Mouse (Mus musculus) gastrocnemius, adult 8-10 months (tissue): ENCODE results near the gene Rpgrip1l. TPM values are rescaled to one million over a fixed set of nuclear protein-coding genes. Genes with fewer than 3 reads are reported as not detected.

Experiments used
- DNase-seq, 2 experiments: peaks; one replicate each; pipeline ENCODE4 v3.0.0; 2022; ENCODE audit warnings: low spot score in 2 of 2
- total RNA-seq, 4 experiments: library from RNA; stranded (reverse); gene quantifications; 2 replicates each; pipeline ENCODE4 v1.2.4; 2022

The Rpgrip1l gene
- total RNA-seq, 4 experiments from 2014 or later: 1.2 to 2.6 (median 2.3) TPM

DNA sequence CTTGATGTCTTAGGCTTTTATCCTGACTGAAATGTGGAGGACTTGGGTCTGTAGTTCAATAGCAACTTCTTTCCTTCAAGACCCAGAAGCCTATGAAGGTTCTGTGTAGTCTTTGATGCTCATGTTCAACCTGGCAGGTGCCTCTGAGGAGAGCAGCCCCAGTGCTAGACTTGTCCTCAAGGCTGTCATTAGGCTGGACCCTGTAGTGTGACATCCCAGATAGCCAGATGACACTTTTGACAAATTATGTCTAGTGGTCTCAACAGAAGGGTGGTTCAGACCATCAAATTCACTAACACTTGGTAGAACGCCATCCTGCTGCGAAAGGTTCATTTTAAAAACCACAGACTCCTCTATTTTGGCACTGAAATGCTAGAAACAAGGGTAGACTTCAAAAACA, 100.1 kb downstream of the Rpgrip1l start:
- no peak for DNase-seq

DNA sequence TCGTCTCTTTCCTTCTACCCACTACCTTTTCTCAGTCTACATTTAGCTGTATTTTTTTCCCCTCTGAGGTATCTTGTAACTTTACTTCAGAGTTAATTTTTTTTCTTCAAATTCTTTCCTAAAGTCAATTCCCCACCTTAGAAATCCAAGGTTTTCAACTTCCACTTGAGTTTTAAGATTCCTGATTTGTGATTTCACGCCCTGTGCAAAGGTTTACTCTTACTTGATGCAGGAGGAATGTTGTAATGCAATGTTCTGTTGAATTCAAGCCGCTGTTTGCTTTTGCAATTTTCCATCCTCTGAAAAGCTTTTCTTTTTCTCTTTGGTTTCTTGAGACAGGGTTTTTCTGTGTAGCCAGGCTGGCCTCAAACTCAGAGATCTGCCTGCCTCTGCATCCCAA, 103.4 kb downstream of the Rpgrip1l start:
- DNase-seq: no peak

DNA sequence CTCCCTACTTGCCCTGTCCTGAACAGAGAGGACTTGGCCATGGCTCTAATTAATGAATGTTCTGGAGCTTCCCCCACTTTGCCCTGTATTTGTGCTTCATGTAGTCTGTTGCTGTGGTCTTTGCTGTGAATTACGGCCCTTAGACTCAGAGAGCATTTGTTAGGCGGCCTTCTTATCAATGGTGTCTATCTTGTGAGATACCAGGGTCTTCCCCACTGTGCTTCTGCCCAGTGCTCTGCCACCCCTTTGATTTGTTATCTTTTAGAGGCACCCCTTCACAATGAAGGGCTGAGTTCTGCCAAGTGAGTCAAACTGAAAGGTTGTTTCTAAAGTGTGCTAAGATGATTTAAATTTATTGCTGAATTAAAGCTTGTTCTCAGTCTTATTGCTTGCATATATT, 105.4 kb downstream of the Rpgrip1l start:
- no peak for DNase-seq

DNA sequence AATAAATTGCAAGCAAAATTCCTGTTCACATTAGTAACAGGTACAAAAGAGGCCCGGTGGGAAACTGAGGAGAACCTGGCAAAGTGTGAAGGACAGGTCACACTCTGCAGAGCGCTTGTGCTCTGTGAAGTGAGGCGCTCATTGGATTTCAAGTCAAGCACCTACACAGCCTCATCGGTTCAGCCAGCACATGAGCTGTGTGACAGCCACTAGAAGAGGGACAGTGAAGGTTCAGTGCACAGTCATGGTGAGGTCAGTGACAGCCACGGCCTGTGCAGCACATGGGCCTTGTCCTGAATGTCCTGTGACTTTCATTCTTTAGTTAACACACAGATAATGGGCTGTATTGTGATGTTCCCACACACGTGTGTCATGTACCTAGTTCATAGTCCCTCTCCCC, 107.2 kb downstream of the Rpgrip1l start:
- no peak for DNase-seq

DNA sequence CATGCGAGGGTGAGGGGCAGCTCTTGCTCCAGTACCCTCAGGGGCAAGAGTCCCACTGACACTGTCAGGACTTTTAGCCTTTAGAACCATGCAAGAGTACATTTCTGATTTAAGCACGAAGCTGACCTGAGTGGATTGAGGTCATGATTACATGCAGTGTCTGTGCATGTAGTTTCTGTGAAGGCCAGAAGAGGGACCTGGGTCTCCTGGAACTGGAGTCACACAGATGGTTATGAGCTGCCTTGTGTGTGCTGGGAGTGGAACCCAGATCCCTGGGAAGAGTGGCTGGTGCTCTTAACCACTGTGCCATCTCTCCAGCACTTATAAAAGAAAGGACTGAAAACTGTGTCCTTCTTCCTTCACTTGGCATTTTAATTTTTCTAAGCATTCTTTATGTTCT, 111.9 kb downstream of the Rpgrip1l start:
- DNase-seq: no peak

DNA sequence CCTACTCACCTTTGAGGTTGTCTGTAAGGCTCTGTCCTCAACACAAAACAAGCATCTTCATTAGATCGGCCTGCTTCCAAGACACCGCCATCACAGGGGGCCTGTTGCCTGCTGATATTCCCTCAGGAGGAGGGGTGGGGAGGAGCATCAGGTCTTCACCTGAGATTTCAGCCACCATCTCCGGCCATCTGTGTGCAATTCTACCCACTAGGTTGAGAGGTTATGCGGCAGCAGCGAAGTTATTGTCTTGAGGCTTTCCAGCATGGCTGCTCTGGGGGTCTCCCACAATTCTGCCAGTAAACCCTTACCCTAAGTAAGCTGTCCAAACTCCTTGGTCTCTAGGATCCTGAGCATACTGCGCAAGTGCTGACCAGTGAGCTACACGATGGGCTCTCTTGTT, 113.2 kb downstream of the Rpgrip1l start, which contains the start of gene Aktip:
Aktip (minus strand) TSS at position 101 of the 400 bp plus-strand sequence.
- no peak for DNase-seq

DNA sequence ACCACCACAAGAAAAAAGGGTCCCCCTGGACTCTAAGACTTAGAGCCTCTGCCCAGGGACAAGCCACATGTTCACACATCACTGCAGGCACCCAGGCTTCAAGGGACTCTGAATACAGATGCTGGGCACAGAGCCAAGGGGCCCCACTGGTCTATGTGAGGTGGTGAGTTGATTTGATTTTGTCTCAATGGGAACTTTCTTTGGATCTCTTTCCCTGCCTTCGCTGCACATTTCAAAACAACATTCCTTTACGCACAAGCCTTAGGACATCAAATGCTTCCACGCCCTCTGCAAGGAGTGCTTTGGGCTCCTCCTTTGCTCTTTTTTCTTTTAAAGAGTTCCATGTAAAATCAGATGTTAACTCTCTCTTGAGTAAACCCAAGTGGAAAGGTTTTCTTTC, 115.0 kb downstream of the Rpgrip1l start:
- no peak for DNase-seq

DNA sequence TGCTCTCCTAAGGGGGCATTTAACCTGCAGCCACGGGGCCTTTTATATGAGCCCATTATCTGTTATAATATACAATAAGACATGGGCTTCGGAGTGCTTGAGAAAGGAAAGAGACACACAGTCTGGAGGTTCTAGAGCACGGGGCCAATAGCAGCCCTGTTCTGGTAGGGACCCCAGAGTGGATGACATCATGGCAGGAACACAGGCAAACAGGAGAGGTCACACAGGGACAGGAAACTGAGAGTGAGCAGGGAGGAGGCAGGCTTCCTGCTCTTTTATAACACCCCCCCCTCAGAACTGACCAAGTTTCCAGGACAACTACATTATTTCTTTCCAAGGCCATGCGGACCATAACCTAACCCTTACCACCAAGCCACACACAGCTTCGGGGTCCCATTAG, 115.8 kb downstream of the Rpgrip1l start:
- DNase-seq: no peak

DNA sequence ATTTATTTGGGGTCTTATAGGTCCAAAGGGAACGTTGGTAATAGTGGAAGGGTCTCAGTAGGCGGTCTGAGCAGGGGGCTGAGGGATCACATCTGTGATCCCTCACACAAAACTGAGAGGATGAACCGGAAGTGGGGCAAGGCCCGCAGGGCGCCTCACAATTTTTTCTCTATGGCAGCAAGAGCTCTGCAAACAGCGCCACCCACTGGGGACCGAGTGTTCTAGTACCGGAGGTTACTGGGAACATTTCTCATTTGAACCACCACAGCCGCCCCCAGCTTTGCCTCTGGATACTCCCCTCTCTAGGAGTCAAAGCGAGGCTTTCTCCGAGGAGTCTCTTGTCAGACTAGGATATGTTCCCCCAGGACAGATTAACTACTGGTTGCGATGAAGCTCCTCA, 116.4 kb downstream of the Rpgrip1l start:
- DNase-seq: no peak

DNA sequence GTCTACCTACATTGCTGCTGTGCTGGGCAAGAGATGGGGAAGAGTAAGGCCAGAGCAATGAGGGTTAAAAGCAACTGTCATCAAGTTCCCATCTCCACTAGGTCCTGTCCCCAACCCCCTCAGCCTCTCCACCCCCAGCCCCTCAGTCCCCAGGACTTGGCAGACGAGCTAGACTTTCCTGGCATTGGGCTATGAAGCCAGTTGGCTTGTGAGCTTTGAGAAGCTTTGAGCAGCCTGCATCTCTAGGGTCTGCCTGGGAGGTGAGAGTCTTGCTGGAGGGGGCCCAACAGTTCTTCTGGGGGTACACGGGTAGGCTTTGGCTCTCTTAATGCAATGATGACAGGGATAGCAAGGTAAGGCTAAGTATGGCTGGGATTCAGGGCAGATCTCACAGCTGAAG, 119.0 kb downstream of the Rpgrip1l start:
- DNase-seq: no peak

DNA sequence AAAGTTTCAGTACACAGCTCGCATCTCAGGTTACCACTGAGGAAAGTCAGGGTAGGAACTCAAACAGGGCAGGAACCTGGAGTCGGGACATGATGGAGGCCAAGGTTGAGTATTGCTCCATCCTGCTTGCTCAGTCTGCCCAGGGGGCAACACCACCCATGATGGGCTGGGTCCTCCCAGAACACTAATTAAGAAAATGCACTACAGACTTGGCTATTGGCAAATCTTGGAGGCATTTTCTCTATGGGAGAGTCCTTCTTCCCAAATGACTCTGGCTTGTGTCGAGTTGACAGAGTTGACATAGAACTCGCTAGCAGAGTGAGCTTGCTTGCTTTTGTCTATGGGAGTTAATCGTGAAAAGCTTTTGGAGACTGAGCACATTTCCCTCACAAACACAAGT, 120.1 kb downstream of the Rpgrip1l start:
- no peak for DNase-seq

DNA sequence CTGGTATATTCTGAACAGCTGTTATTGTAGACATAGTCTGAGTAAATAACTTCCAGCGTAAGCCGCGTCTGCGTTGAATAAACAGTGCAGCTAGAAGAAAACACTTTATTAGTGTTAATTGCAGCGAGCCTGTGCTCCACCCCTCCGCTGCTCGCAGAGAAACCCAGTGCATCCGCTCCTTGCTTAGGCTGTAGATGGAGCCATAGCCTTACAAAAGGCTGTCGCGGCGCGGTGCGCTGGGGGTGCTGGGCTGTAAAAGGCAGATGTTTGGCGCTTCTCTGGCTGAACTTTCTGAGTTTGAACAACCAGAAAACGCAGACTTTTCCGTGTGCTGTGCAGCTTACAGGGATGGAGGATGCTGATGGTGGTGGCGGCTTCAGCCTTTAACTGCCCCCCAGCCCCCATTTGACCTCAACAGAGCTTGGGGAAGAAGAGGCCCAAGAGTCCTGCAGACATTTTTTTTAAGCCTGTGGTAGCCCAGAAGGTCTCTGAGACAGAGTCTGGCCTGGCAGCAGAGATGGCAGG, 122.2 kb downstream of the Rpgrip1l start:
- DNase-seq: peak; percentile 11 to 14

DNA sequence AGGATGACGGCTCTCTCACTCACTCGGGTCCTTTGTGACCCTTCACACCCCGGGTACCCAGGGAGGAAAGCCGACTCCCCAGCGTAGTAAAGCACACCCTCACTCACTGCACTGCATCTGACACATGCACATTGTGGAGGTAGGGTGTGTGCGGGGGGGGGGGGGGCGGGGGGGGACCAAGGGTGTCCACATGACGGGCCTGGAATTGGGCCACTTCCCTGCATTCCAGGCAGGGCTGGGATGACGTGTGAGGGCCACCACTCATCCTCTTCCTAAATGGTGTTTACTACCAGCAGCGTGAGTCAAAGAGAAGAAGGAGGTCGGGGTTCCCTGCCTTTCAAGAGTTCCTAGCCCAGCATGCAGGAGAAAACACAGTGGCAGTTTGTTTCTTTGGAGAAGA, 124.9 kb downstream of the Rpgrip1l start:
- DNase-seq: no peak

DNA sequence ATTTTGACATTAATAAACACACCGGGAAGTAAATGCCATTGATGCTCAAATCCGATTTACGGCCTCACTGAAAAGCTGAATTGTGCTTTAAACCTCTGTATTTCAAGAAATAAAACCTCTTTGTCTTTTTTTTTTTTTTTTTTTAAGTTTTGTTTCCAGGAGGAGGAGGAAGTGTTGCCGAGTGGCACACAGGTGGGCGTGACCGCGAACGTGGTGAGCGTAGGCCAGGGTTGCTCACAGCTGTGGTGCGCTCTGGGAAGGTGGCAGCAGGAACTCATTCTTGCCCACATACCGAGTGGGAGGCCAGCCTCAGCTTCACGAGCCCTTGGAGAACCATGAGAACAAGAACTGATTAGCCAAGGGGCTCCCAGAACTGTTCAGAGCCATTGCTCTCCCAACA, 126.7 kb downstream of the Rpgrip1l start:
- DNase-seq: no peak

DNA sequence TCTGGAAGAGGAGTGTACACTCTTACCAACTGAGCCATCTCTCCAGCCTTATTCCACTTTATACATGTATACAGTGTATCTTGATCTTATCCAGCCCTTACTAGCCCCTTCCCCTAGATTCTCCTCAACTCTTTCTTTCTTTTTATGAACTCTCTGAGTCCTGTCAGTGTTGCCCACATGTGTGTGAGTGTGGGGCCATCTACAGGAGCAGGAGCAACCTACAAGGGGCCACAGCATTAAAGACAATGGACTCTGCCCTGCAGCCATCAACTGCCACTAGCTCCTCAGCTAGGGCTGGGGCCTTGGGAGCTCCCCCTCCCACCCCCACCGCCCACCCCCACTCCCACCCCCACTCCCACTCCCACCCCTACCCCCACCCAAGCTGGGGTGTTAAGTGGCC, 135.4 kb downstream of the Rpgrip1l start:
- DNase-seq: no peak

DNA sequence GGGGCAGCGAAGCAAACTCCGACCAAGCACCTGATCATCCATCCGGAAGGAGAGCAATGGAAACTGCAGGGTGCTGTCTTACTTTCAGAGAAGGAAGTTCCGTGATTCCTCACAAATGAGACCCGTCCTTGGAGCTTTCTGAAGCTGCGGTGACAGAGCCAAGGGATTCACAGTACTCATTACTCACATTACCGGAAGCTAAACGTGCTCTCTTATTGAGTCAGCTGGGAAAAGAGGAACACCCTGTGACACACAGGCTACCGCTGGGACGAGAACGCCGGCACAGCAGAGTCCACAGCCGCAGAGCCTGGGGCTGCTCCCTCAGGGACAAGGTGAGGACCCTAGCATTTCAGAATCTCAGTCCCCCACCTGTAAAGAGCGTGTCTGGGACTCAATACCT, 136.9 kb downstream of the Rpgrip1l start:
- DNase-seq: no peak

DNA sequence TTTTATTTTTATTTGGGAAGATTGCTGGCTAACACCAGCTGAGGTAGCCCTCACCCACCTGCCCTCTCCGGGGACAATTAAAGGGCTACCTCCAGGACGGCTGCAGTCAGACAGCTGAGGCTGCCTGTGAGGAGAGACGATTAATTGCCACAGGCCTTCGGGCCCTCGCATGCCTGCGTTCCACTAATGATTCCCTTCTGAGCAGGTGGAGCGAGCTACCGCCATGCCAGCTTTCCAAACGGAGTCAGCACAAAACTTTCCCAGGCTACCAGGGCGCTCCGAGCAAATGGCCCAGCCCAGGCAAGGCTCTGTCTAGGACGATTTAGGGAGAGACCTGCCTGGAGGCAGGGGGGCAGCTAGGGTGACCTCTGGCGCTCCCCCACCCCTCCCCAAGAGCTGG, 141.5 kb downstream of the Rpgrip1l start:
- DNase-seq: no peak

DNA sequence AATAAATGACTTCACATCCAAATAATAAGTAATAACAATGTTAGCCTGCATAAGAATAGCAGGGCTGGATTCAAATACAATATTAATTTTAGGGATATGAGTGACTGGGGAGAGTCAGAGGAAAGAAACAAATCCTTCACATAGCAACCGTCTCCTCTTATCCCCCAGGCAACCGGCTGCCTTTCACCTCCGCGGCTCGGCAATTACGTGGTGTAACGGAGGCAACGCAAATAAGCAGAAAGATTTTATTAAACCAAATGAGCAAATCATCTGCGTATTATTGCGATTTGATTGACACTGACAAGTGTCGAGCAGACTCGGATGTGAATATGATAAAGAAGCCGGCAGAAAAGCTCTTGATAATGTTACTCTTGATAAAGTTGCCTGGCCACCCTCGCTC, 142.1 kb downstream of the Rpgrip1l start:
- DNase-seq: no peak

DNA sequence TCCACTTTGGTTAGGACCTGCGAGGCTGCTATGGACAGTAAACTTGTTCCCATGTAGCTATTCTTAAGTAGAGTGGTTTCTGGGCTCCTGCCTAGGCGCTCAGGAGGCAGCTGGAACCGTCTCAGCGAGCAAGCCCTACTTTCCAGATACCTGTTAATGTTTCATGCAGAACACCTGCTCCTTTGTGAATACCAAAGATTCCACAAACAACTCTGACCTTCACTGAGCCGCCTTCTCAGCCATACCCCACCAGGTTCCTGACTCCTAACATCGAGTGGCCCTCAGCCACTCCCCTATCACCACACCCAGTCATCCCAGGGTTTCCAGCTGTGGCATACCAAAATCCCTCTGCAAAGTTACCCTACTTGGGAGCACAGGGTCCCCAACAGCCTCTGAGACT, 142.9 kb downstream of the Rpgrip1l start:
- DNase-seq: no peak

Other genes with a start within 250 kb of the Rpgrip1l start
- 10 to 100 TPM; 36.9 to 51.2 (median 41.7) TPM for gene Rbl2, start 243.2 kb downstream of the Rpgrip1l start, total RNA-seq
- gene Aktip, start 113.3 kb downstream of the Rpgrip1l start, total RNA-seq: 10 to 100 TPM; 52.1 to 71.8 (median 61.8) TPM
- 10 to 100 TPM; 71.1 to 83.2 (median 80.8) TPM for gene Fto, start 263 bp upstream of the Rpgrip1l start, total RNA-seq